Mouse (Mus musculus) lung, postnatal 0 days (tissue): ENCODE results near the gene Armc12. TPM values are rescaled to one million over a fixed set of nuclear protein-coding genes. Genes with fewer than 3 reads are reported as not detected.

Experiments
- ATAC-seq: fragments of 200-750 bp; cut with Nextera tagmentation; 2 replicates; pipeline ENCODE4 v1.8.0; 2017; ENCODE audit warnings: moderate library complexity
- DNase-seq: peaks from one replicate; pipeline ENCODE4 v3.0.0-alpha.2; 2016; ENCODE audit warnings: low spot score
- H3K27ac ChIP-seq: fragments of 300-500 bp; sonication (generic); 2 replicates; pipeline ENCODE4 v1.5.1; 2014; ENCODE audit warnings: antibody characterized with exemption, mild to moderate bottlenecking, low read length, mixed read lengths
- H3K27me3 ChIP-seq: fragments of 300-500 bp; sonication (generic); replicated peaks from 2 replicates; pipeline ENCODE4 v1.6.1; 2014; ENCODE audit warnings: low read length, mixed read lengths; ENCODE audit not compliant: insufficient read depth
- H3K36me3 ChIP-seq: fragments of 300-500 bp; sonication (generic); 2 replicates; pipeline ENCODE4 v1.6.1; 2014; ENCODE audit warnings: low read length, mixed read lengths; ENCODE audit not compliant: insufficient read depth
- H3K4me1 ChIP-seq: fragments of 300-500 bp; sonication (generic); 2 replicates; pipeline ENCODE4 v1.6.1; 2014; ENCODE audit warnings: antibody characterized with exemption, low read depth, low read length, mixed read lengths; ENCODE audit not compliant: insufficient read depth
- H3K4me2 ChIP-seq: fragments of 300-500 bp; sonication (generic); replicated peaks from 2 replicates; pipeline ENCODE4 v1.6.1; 2014; ENCODE audit warnings: low read depth, mild to moderate bottlenecking, low read length, moderate library complexity, mixed read lengths
- H3K4me3 ChIP-seq: fragments of 300-500 bp; sonication (generic); 2 replicates; pipeline ENCODE4 v1.5.1; 2014; ENCODE audit warnings: low read depth, low read length
- H3K9ac ChIP-seq: fragments of 300-500 bp; sonication (generic); replicated peaks from 2 replicates; pipeline ENCODE4 v1.6.1; 2014; ENCODE audit warnings: low read depth, mild to moderate bottlenecking
- H3K9me3 ChIP-seq: fragments of 300-500 bp; sonication (generic); 2 replicates; pipeline ENCODE4 v1.6.1; 2016; ENCODE audit warnings: low read length, mixed read lengths
- CTCF ChIP-seq: IDR thresholded peaks from 2 replicates; pipeline ENCODE4 v1.5.1; 2016; ENCODE audit warnings: antibody characterized with exemption, mild to moderate bottlenecking
- EP300 ChIP-seq: IDR thresholded peaks from 2 replicates; pipeline ENCODE4 v1.6.1; 2016; ENCODE audit warnings: antibody characterized with exemption, mild to moderate bottlenecking, control low read depth
- WGBS: fragments of 180-500 bp; shearing (Covaris S2); extraction: QIAGEN DNeasy Blood & Tissue Kit; methylation state at CpG from one replicate; pipeline ENCODE4 v1.1.7; 2014; 5-methylcytosine and 5-hydroxymethylcytosine counted together
- polyA plus RNA-seq: library from polyadenylated mRNA; unstranded; fragments of >200 nt; fragmentation: Nextera tagmentation; extraction: Ambion mirVana; gene quantifications from 2 replicates; pipeline ENCODE4 v1.2.1, GENCODE M21; 2015

The Armc12 gene
- polyA plus RNA-seq, 1 experiment from 2014 or later, result not detected

GRCm38 (mm10) chr17:28521920-28522319 is 8.7 kb upstream of the Armc12 start:
- H3K36me3 ChIP-seq, result no peaks in the 10 kb centered on the region
- H3K27me3 ChIP-seq, result no peaks in the 10 kb centered on the region
- TF ChIP-seq EP300 (peak; percentile 57; the same call in 1 of the 2 replicates), CTCF (no peak)
- H3K9ac ChIP-seq, result peak overlapping the region; percentile 12
- peak overlapping the region; percentile 53; the same call in 1 of the 2 replicates for H3K4me3 ChIP-seq
- ATAC-seq (no peak), DNase-seq (peak; percentile 37)
- no peaks in the 10 kb centered on the region for H3K9me3 ChIP-seq
- peak overlapping the region; percentile 99 for H3K27ac ChIP-seq
- peaks cover 28% of the 10 kb centered on the region for H3K4me1 ChIP-seq
- H3K4me2 ChIP-seq, result peak overlapping the region; percentile 93
- 38% methylated on average over 6 of the region's 6 CpGs for WGBS

- Histone ChIP-seq H3K36me3 (no peaks in the 10 kb centered on the region), H3K4me1 (peaks cover 28% of the 10 kb centered on the region), H3K4me3 (peak overlapping the region; percentile 53), H3K9me3 (no peaks in the 10 kb centered on the region), H3K27ac (peak overlapping the region; percentile 99), H3K9ac (peak overlapping the region; percentile 68), H3K4me2 (peak overlapping the region; percentile 93), H3K27me3 (no peaks in the 10 kb centered on the region)
- TF ChIP-seq CTCF (peak; percentile 9; the same call in 1 of the 2 replicates), EP300 (peak; percentile 75)
- peak; percentile 82 for ATAC-seq
- WGBS, result 3% methylated on average over 39 of the region's 66 CpGs
- peak; percentile 98 for DNase-seq
Observed at GRCm38 (mm10) chr17:28522623-28523354, 7.8 kb upstream of the Armc12 start.

DNA sequence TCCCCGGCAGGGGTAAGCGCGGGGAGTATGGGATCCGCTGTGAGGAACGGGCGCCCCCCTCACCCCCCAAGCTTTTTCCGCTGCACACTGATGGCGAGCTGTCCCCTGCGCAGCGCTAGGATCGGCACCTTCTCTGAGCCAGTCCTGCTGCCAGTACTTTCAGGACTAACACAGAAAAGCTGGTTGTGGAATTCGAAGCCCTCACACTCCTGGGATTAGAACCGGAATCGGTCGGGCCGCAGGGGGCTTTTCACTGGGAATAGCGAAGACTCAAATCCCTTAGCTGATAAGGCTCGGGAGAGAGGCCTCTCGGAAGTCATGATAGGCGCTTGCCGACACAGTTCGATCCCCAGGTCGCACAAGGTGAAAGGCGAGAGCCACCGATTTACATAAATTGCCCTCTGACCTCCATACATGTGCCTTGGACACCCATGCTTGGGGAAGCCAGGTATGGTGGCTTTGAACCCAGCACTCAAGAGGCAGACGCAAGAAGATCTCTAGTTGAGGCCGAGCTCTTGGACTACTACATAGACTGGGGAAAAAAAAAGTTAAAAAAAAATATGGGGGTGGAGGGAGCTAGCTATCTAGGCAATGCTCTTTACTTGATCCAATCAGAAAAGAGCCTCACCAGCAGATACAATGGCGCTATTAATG is 7.1 kb upstream of the Armc12 start:
- TF ChIP-seq EP300 (no peak), CTCF (no peak; the same call in 1 of the 2 replicates)
- WGBS, result 12% methylated on average over 28 of the region's 28 CpGs
- H3K27me3 ChIP-seq, result no peaks in the 10 kb centered on the region
- H3K27ac ChIP-seq, result peak overlapping the region; percentile 99
- no peaks in the 10 kb centered on the region for H3K36me3 ChIP-seq
- no peak for ATAC-seq
- peak overlapping the region; percentile 93 for H3K4me2 ChIP-seq
- H3K4me3 ChIP-seq, result peak overlapping the region; percentile 53
- no peaks in the 10 kb centered on the region for H3K9me3 ChIP-seq
- DNase-seq, result peak; percentile 33
- peak overlapping the region; percentile 50 for H3K9ac ChIP-seq
- H3K4me1 ChIP-seq, result peaks cover 25% of the 10 kb centered on the region

DNA sequence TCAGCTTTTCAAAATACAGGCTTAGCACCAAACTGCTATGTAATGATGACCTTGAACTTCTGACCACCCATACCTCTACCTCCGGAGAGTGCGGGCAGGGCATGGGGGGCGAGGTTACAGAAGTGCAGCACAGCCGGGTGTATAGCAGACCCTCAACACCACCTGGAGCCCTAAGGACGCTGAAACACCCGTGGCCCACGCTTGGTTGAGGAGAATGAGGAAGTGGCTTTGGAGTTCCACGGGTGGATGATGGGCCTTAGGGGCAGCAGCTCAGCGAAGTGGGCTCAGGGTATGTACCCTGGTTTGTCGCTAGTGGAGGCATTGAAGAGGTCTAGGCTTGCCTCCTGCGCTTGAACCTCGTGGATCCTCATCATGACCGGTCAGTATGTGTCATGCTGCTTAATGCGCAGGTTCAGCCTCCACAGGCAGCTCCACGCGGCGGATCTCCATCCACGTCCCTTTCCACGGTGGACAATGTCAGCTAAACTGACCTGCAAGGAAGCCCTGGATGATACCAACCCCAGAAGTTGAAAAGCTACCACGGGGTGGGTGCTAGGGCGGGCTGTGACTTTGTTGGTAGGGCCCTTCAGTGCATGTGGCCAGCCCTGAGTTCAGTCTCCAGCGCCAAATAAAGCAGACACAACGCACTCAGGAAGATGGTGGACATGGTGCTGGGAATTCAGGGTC is 6.5 kb upstream of the Armc12 start:
- TF ChIP-seq CTCF (no peak), EP300 (no peak)
- no peaks in the 10 kb centered on the region for H3K27me3 ChIP-seq
- H3K36me3 ChIP-seq, result no peaks in the 10 kb centered on the region
- 79% methylated on average over 23 of the region's 23 CpGs for whole genome bisulfite sequencing
- ATAC-seq (no peak), DNase-seq (no peak)
- peak overlapping the region; percentile 50; the same call in 1 of the 2 replicates for H3K9ac ChIP-seq
- H3K4me2 ChIP-seq, result peak overlapping the region; percentile 93
- peaks cover 21% of the 10 kb centered on the region for H3K4me1 ChIP-seq
- peak overlapping the region; percentile 53 for H3K4me3 ChIP-seq
- H3K27ac ChIP-seq, result peak overlapping the region; percentile 99
- H3K9me3 ChIP-seq, result no peaks in the 10 kb centered on the region

DNA sequence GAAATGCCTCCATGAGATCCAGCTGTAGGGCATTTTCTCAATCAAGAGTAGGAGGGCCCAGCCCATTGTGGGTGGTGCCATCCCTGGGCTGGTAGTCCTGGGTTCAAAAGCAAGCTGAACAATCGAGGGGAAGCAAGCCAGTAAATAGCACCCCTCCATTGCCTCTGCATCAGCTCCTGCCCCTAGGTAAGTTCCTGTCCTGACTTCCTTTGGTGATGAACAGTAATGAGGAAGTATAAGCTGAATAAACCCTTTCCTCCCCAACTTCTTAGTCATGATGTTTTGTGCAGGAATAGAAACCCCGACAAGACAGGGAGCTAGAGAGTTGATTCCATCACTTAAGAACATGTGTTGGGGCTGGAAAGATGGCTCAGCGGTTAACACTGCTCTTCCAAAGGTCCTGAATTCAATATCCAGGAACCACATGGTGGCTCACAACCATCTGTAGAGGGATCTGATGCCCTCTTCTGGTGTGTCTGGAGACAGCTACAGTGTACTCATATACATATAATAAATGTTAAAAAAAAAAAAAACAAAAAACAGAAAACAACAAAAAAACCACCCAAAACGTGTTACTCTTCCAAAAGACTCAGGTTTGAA is 5.7 kb upstream of the Armc12 start:
- no peak overlapping the region for H3K4me3 ChIP-seq
- peaks cover 18% of the 10 kb centered on the region for H3K4me1 ChIP-seq
- peak; percentile 25 for TF ChIP-seq CTCF
- no peak for TF ChIP-seq EP300
- no peaks in the 10 kb centered on the region for H3K36me3 ChIP-seq
- DNase-seq, result no peak
- WGBS, result 67% methylated on average over 4 of the region's 4 CpGs
- no peaks in the 10 kb centered on the region for H3K27me3 ChIP-seq
- H3K9ac ChIP-seq, result no peak overlapping the region
- no peak overlapping the region for H3K4me2 ChIP-seq
- ATAC-seq, result no peak
- H3K27ac ChIP-seq, result peak overlapping the region; percentile 99; the same call in 1 of the 2 replicates
- no peaks in the 10 kb centered on the region for H3K9me3 ChIP-seq
